Mouse (Mus musculus) midbrain, postnatal 0 days (tissue): Measurements from ENCODE around the gene Gm5416. TPM values are rescaled to one million over a fixed set of nuclear protein-coding genes. Genes with fewer than 3 reads are reported as not detected.
"Not testable (repeated sequence)": the region's sequence is repeated elsewhere in the genome, so short reads cannot be mapped to it uniquely, and the experiment has no call there.

ENCODE experiments used
- ATAC-seq: fragments of 200-750 bp; cut with Nextera tagmentation; 2 replicates; pipeline ENCODE4 v1.8.0; 2017; ENCODE audit warnings: moderate number of reproducible peaks, mild to moderate bottlenecking, moderate TSS enrichment, moderate library complexity; ENCODE audit not compliant: low FRiP score
- DNase-seq: peaks from one replicate; pipeline ENCODE4 v3.0.0-alpha.2; 2015; ENCODE audit warnings: low spot score
- H3K27ac ChIP-seq: fragments of 300-500 bp; sonication (generic); 2 replicates; pipeline ENCODE4 v1.5.1; 2014; ENCODE audit warnings: low read depth, mild to moderate bottlenecking, low read length, mixed read lengths
- H3K27me3 ChIP-seq: fragments of 300-500 bp; sonication (generic); 2 replicates; pipeline ENCODE4 v1.6.1; 2014; ENCODE audit warnings: low read length, control low read depth, mixed read lengths; ENCODE audit not compliant: insufficient read depth
- H3K36me3 ChIP-seq: fragments of 300-500 bp; sonication (generic); 2 replicates; pipeline ENCODE4 v1.6.1; 2014; ENCODE audit warnings: low read length, control low read depth, mixed read lengths; ENCODE audit not compliant: insufficient read depth
- H3K4me1 ChIP-seq: fragments of 300-500 bp; sonication (generic); 2 replicates; pipeline ENCODE4 v1.6.1; 2014; ENCODE audit warnings: mild to moderate bottlenecking, control low read depth, antibody characterized with exemption, low read length, mixed read lengths; ENCODE audit not compliant: insufficient read depth
- H3K4me2 ChIP-seq: fragments of 300-500 bp; sonication (generic); 2 replicates; pipeline ENCODE4 v1.6.1; 2014; ENCODE audit warnings: low read depth, mild to moderate bottlenecking, low read length, mixed read lengths; ENCODE audit not compliant: poor library complexity, severe bottlenecking
- H3K4me3 ChIP-seq: fragments of 300-500 bp; sonication (generic); 2 replicates; pipeline ENCODE4 v1.5.1; 2014; ENCODE audit warnings: low read depth, mild to moderate bottlenecking, low read length, moderate library complexity
- H3K9ac ChIP-seq: fragments of 300-500 bp; sonication (generic); replicated peaks from 2 replicates; pipeline ENCODE4 v1.6.1; 2014; ENCODE audit warnings: mild to moderate bottlenecking, low read length, moderate library complexity, mixed read lengths; ENCODE audit not compliant: poor library complexity, severe bottlenecking
- H3K9me3 ChIP-seq: fragments of 300-500 bp; sonication (generic); 2 replicates; pipeline ENCODE4 v1.6.1; 2016; ENCODE audit warnings: low read length, control low read depth
- CTCF ChIP-seq: IDR thresholded peaks from 2 replicates; pipeline ENCODE4 v1.5.1; 2016; ENCODE audit warnings: antibody characterized with exemption, mild to moderate bottlenecking
- WGBS: fragments of 180-500 bp; shearing (Covaris S2); extraction: QIAGEN DNeasy Blood & Tissue Kit; methylation state at CpG from one replicate; pipeline ENCODE4 v1.1.7; 2014; 5-methylcytosine and 5-hydroxymethylcytosine counted together
- polyA plus RNA-seq: library from polyadenylated mRNA; unstranded; fragments of >200 nt; fragmentation: Nextera tagmentation; extraction: Ambion mirVana; gene quantifications from 2 replicates; pipeline ENCODE4 v1.2.1, GENCODE M21; 2015
- total RNA-seq: library from RNA; depleted of rRNA; stranded (reverse); fragments of >200 nt; gene quantifications from 2 replicates; pipeline ENCODE4 v1.2.3, GENCODE M21; 2014; rRNA removed

Gene Gm5416
- not detected in 2 replicates for total RNA-seq
- not detected in 2 replicates for polyA plus RNA-seq

DNA sequence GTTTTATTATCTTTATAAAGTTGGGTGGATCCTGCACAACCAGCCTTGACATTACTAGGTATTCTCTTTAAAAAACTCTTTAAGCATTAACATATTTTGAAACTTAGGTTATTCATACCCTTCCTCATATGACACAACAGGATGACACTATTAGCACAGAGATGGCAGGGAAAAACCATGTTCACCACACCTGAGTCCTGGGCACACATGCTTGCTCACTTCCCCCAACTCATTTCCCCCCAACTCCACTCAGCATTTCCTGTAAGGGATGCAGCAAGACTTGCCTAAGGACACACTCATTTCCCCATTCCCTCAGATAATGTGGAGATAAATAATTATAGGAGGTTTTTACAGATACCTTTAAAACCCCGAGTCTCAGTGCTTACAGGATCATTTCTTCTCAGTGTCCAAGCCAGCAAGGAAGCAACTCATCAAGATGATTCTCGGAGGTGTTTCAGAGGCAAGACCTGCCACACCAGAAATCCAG is at the start of gene Gm5416:
TSS of gene Gm5416 (plus strand) at position 437 of the 487 bp plus-strand sequence.
- Histone ChIP-seq H3K27ac (no peak within 1 kb of the TSS), H3K4me1 (no peaks in the 10 kb centered on the region), H3K4me2 (no peak within 1 kb of the TSS), H3K36me3 (no peaks in the 10 kb centered on the region), H3K27me3 (no peaks in the 10 kb centered on the region), H3K9me3 (no peaks in the 10 kb centered on the region), H3K9ac (no peak within 1 kb of the TSS), H3K4me3 (no peak within 1 kb of the TSS)
- DNase-seq (no peak), ATAC-seq (no peak)
- no peak for TF ChIP-seq CTCF
- 86% methylated on average over 2 of the region's 2 CpGs for WGBS

DNA sequence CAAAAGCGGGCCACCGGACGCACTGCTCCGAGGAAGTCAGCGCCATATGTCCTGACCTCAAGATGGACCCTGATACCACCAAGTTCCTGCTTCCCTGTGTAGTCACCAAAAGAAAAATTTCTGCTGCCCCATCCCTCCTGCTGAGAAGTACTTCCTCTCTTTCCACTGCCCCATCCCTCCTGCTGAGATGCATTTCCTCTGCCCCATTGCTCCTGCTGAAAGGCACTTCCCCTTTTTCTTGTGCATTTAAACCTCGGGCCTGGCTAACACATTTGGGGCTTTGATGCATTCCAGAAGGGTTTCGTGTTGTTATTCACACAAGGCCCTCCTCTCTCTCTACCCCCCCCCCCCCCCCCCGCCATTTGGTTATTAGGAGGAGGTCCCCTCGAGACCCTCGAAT is 42.4 kb upstream of the Gm5416 start:
- not testable (repeated sequence) for H3K36me3 ChIP-seq, DNase-seq, H3K9ac ChIP-seq, H3K4me3 ChIP-seq, H3K27ac ChIP-seq, ATAC-seq, H3K4me2 ChIP-seq, H3K4me1 ChIP-seq, H3K9me3 ChIP-seq, H3K27me3 ChIP-seq
- 90% methylated on average over 9 of the region's 10 CpGs for WGBS

- DNase-seq (no peak), ATAC-seq (no peak)
- H3K4me2 ChIP-seq, result no peak overlapping the region
- no peaks in the 10 kb centered on the region for H3K27me3 ChIP-seq
- no peaks in the 10 kb centered on the region for H3K4me1 ChIP-seq
- no peak overlapping the region for H3K4me3 ChIP-seq
- no peak for TF ChIP-seq CTCF
- H3K36me3 ChIP-seq, result no peaks in the 10 kb centered on the region
- no peak overlapping the region for H3K27ac ChIP-seq
- no peaks in the 10 kb centered on the region for H3K9me3 ChIP-seq
- H3K9ac ChIP-seq, result no peak overlapping the region
Measured at GRCm38 (mm10) chr16:36176108-36176507, 34.1 kb upstream of the Gm5416 start.

DNA sequence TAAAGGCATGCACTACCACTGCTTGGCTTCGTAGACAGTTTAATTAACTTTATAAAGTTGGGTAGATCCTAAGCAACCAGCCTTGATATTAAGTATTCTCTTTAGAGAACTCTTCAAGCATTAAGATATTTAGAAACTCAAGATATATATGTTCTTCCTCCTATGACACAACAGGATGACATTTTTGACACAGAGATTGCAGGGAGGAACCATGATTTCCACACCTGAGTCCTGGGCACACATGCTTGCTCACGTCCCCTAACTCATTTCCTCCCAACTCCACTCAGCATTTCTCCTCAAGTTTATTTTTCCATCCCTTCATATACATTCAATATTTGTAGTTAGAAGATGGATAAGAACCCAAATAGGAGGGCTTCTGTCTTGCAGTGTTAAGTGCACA is 30.3 kb upstream of the Gm5416 start:
- Histone ChIP-seq H3K36me3 (no peaks in the 10 kb centered on the region), H3K9me3 (no peaks in the 10 kb centered on the region), H3K27me3 (no peaks in the 10 kb centered on the region), H3K4me1 (no peaks in the 10 kb centered on the region), H3K27ac (no peak overlapping the region), H3K4me2 (no peak overlapping the region), H3K4me3 (no peak overlapping the region), H3K9ac (no peak overlapping the region)
- 91% methylated on average over 2 of the region's 2 CpGs for WGBS
- ATAC-seq (no peak), DNase-seq (no peak)
- TF ChIP-seq CTCF, result no peak

GRCm38 (mm10) chr16:36183912-36184311 is 26.3 kb upstream of the Gm5416 start, which contains the start of gene Gm5483:
Gm5483 (plus strand) TSS chr16:36184212.
- not testable (repeated sequence) for H3K27me3 ChIP-seq, H3K36me3 ChIP-seq, H3K27ac ChIP-seq, DNase-seq, H3K4me2 ChIP-seq, ATAC-seq, H3K9me3 ChIP-seq, H3K4me3 ChIP-seq, H3K4me1 ChIP-seq, H3K9ac ChIP-seq
- whole genome bisulfite sequencing, result 83% methylated on average over 4 of the region's 4 CpGs

DNA sequence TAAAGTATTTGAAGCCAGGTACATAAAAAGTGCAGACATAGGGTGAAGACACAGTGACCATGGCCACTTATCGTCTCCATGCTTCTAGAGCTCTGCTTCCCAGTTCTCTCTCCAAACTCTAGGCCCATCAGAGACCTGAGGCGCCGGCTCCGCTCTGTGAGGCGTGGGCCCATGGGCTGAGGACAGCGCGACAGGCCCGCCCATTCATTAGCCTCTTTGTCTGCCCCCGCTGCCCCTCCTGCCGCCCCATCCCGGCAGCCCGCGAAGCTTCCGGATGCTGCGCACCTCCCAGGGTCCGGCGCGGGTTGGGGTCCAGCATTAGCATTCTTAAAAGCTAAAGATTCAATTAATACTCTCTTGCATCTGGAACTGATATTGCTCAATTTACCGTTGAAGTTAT is 11.0 kb upstream of the Gm5416 start:
- ATAC-seq (no peak), DNase-seq (no peak)
- H3K9me3 ChIP-seq, result no peaks in the 10 kb centered on the region
- H3K36me3 ChIP-seq, result no peaks in the 10 kb centered on the region
- TF ChIP-seq CTCF, result no peak
- no peaks in the 10 kb centered on the region for H3K27me3 ChIP-seq
- no peak overlapping the region for H3K4me2 ChIP-seq
- no peak overlapping the region for H3K4me3 ChIP-seq
- no peaks in the 10 kb centered on the region for H3K4me1 ChIP-seq
- 42% methylated on average over 18 of the region's 19 CpGs for WGBS
- H3K27ac ChIP-seq, result no peak overlapping the region
- no peak overlapping the region for H3K9ac ChIP-seq
